Mouse (Mus musculus) kidney, postnatal 4 days (tissue): ENCODE measurements around the gene Phf21b.

Source experiments
- DNase-seq, 2 experiments: peaks; one replicate each; pipeline ENCODE4 v3.0.0; 2021; ENCODE audit warnings: mixed read lengths in 2 of 2

Gene Phf21b

GRCm38 (mm10) chr15:84844831-84845230, 11.0 kb downstream of the Phf21b start:
- DNase-seq: no peak

- peak in 1 of 2 experiments; percentile 22 for DNase-seq
Observed at GRCm38 (mm10) chr15:84843034-84843433, 12.8 kb downstream of the Phf21b start.

- peak in 1 of 2 experiments; percentile 29 for DNase-seq
Observed at GRCm38 (mm10) chr15:84841925-84842821, 13.7 kb downstream of the Phf21b start.

- no peak for DNase-seq
Observed at GRCm38 (mm10) chr15:84840560-84840959, 15.3 kb downstream of the Phf21b start.

DNA sequence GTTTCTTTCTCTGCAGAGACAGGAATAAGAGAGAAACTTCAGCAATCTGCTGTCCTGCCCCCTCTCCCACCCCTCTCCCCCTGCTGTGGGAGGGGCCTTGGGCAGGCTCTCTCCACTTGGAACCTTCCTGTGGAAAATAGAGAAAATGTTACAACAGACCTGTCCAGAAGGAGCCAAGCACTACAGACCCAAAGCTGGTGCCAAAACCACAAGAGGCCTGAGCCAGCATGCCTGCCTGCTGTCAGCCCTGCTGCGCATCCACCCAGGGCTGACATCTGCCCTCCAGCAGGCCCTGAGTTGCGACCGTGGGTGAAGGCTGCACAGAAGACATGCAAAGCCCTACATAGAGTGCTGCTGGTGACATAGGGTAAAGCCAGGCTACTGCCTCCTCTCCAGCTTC, 16.3 kb downstream of the Phf21b start:
- no peak for DNase-seq

DNA sequence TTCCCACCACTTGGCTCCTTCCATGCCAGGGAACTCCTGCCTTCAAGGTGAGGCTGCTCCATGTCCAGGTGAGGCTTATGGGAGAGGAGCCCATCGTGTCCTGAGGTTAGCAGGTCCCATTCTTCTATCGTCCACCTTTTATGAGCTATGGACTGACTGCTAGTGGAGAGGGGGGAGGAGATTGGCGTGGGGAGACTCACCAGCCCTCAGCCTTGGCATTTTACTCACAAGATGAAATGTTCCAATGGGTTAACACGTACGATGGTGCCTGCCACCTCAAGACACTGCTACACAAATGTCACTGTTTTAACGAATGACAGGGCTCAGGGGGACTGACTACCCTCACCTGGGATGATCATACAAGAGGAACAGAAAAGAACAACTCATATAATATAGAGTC, 18.0 kb downstream of the Phf21b start:
- no peak for DNase-seq

GRCm38 (mm10) chr15:84829416-84829815, 26.4 kb downstream of the Phf21b start:
- peak; percentile 96 for DNase-seq

DNA sequence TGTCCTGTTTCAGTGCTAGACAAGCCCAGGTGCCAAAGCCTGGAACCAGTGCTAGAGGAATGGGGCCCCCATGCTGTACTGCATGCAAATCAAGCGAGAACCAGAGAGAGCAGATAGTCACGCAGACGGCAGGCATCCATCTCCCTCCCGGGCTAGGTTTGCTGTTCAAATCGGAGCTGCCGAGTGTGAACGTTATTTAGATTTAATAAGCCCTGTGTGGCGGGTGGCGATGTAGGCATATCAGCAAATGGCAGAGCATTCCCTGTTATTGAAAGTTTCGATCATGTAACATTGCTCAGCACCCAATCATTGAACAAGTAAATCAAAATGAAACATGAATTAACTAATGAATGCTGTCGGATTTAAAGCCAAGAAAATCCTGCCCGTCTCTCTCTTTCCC, 27.2 kb downstream of the Phf21b start:
- DNase-seq: no peak

DNA sequence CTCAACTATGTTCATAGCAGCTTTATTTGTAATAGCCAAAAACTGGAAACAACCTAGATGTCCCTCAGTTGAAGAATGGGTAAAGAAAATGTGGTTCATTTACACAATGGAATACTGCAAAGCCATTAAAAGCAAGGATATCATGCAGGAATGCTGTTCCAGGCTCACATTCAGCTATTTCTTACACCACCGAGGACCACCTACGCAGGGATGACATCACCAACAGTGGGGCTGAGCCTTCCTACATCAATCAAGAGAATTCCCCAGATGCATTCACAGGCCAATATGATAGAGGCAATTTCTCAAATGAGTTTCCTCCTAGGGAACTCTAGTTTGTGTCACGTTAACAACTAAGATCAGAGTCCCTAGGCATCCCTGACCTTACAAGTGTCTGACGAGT, 32.8 kb downstream of the Phf21b start:
- no peak for DNase-seq

GRCm38 (mm10) chr15:84820811-84821210, 35.0 kb downstream of the Phf21b start:
- DNase-seq: no peak

DNA sequence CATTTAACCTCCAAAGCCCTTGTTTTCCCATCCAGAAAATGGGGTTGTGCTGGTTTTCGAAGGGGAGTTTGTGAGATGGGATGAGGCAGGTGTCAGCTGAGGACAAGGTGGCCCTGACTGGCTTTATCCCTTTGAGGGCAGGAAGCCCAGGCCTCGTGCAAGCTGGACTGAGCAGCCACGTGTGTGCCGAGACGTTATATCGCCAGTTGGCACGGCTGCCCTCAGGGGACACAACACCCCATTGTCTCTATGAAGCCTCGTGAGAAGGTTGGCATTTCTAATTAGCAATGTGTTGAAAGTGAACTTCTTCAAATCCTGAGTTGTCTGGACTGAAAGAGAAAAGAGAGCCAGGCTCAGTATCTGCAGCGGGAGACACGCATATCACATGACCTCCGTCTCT, 37.6 kb downstream of the Phf21b start:
- DNase-seq: no peak

- no peak for DNase-seq
Observed at GRCm38 (mm10) chr15:84817589-84817988, 38.3 kb downstream of the Phf21b start.

GRCm38 (mm10) chr15:84815171-84815570, 40.7 kb downstream of the Phf21b start:
- no peak for DNase-seq

GRCm38 (mm10) chr15:84812831-84813357, 43.0 kb downstream of the Phf21b start:
- DNase-seq: no peak

- DNase-seq: no peak
Observed at GRCm38 (mm10) chr15:84811126-84811525, 44.7 kb downstream of the Phf21b start.

GRCm38 (mm10) chr15:84809275-84809952, 46.4 kb downstream of the Phf21b start:
- DNase-seq: no peak

GRCm38 (mm10) chr15:84803685-84804084, 52.2 kb downstream of the Phf21b start:
- peak; percentile 68 to 69 for DNase-seq

GRCm38 (mm10) chr15:84800132-84800531, 55.7 kb downstream of the Phf21b start:
- DNase-seq: peak; percentile 49 to 53

GRCm38 (mm10) chr15:84793649-84794048, 62.2 kb downstream of the Phf21b start:
- no peak for DNase-seq

DNA sequence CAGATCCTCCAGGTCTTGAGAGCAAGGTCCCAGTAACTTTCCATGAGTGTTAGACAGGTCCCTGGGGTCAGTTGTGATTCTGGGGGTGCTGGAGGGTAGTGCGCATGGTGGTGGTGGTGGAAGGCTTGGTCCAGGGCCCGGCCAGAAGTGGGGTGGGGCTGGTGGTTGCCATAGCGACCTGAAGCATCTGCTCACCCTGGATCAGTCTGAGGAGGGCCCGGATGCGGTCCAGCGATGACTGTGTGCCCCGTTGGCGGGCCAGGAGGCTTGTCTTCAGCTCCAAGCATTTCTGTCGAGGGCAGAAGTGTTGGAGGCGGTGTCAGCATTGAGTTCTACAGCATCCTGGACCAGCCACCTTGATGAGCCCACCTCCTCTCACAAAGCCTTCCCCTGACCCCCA, 68.7 kb downstream of the Phf21b start:
- DNase-seq: no peak

GRCm38 (mm10) chr15:84784812-84785211, 71.0 kb downstream of the Phf21b start:
- DNase-seq: no peak

DNA sequence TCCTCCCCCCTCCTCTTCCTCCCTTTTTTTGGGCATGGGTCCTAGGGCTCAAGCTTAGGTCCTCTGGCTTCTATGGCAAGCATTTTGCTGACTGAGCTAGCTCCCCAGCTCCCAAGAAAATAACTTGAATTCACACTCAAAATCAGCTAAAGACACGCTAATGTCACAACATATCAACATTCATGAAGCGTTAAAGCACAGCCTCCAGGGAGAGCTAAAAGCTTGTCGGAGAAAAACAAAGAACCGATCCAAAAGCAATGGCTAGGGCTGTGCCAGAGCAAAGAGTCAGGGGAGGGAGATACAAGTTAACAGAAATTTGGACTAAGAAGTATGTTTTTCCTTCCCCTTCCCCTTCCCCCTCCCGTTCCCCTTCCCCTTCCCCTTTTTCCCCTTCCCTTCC, 77.3 kb downstream of the Phf21b start:
- DNase-seq: no peak

DNA sequence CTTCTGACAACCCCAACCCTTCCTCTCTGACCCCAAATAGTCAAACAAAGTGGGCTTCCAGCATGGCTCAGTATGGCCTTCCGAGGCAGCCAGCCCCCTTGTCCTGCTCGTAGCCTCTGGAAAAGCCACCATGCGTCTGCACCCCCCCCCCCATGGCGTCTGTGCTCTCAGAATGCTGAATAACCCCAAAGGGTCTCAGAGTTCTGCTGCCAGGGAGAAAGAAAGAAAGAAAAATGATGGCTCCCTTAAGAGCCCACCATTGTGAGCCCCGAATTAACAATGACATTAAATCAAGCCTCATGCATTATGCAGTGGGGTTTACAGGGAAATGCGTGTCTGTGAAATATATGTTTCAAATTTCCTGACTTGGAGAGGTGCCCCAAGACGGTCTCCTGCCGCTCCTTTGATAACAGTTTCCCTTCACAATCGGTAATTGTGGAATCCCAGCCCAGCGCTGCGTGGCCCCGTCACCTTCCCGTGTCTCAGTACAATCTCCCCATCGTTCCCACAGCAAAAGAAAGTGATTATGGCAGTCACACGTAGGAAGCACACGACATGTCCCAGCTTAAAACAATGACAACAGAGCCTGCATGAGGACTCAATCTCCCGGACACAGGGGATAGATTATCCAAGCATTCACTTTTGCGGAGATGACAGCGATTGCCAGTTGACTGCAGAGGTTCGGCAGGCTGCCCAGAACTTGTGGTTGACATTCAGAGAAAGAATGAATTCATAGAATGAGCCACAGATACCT, 80.3 kb downstream of the Phf21b start:
- peak; percentile 32 to 52 for DNase-seq
